Mouse (Mus musculus): Measurements from ENCODE around the gene Rp2.

The Rp2 gene

GRCm38 (mm10) chrX:20425140-20425838, 61.0 kb downstream of the Rp2 start, which contains the start of gene Jade3:
TSS of gene Jade3 (plus strand) at chrX:20425688.
- DNase-seq (ENCODE audit: low read depth), result peak; percentile 81

GRCm38 (mm10) chrX:20425839-20426449, 61.7 kb downstream of the Rp2 start:
- DNase-seq (ENCODE audit: low read depth), result peak; percentile 28

Data from induced T-regulatory cell, adult 2 months (primary cell).